Mouse (Mus musculus): ENCODE measurements around the gene Gtf2ird2. TPM values are rescaled to one million over a fixed set of nuclear protein-coding genes. Genes with fewer than 3 reads are reported as not detected.
A peak's percentile ranks its signal among the peaks of the same experiment; 100 is the strongest.

Gene Gtf2ird2
- total and polyA plus RNA-seq, 2 experiments: 2.4 to 3.1 TPM

DNA sequence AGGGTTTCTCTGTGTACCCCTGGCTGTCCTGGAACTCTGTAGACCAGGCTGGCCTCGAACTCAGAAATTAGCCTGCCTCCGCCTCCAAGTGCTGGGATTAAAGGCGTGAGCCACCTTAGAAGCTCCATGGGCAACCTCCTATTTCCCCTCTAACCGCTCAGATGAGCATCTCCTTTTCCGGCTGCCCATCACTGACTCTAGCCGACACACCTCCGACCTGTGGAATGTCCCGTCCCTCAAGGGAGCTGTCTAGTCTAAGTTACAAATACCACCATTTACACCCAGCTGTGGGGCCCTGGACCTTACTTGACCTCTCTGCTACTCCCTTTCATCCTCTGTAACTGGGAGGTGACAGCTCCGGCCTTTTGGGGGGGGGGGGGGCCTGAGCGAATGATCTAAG lies 8.1 kb upstream of the Gtf2ird2 start:
- Histone ChIP-seq H3K79me2 (ENCODE audit: control insufficient read depth, insufficient read depth, low read length) (peaks cover 8% of the 10 kb centered on the region; the same call in 1 of the 2 replicates), H3K9ac (ENCODE audit: low read depth, low read length) (peak overlapping the region; percentile 80), H3K27me3 (ENCODE audit: control insufficient read depth, insufficient read depth, low read length) (no peaks in the 10 kb centered on the region), H3K36me3 (ENCODE audit: control insufficient read depth, insufficient read depth, low read length) (no peaks in the 10 kb centered on the region), H3K4me3 (ENCODE audit: insufficient read depth, low read depth, low read length) (peak overlapping the region; percentile 90), H3K4me1 (ENCODE audit: control insufficient read depth, insufficient read depth, low read length) (peaks cover 6% of the 10 kb centered on the region; the same call in 1 of the 2 replicates), H3K27ac (replicated peaks; ENCODE audit: insufficient read depth, low read depth, low read length) (peak overlapping the region; percentile 61)
- TF ChIP-seq CTCF (IDR thresholded peaks at IDR 0.05; ENCODE audit: low read depth, low read length): no peak
- DNase-seq (ENCODE audit: extremely low read depth, low read depth, low spot score): no peak
- 14% methylated on average over 10 of the region's 10 CpGs for WGBS

DNA sequence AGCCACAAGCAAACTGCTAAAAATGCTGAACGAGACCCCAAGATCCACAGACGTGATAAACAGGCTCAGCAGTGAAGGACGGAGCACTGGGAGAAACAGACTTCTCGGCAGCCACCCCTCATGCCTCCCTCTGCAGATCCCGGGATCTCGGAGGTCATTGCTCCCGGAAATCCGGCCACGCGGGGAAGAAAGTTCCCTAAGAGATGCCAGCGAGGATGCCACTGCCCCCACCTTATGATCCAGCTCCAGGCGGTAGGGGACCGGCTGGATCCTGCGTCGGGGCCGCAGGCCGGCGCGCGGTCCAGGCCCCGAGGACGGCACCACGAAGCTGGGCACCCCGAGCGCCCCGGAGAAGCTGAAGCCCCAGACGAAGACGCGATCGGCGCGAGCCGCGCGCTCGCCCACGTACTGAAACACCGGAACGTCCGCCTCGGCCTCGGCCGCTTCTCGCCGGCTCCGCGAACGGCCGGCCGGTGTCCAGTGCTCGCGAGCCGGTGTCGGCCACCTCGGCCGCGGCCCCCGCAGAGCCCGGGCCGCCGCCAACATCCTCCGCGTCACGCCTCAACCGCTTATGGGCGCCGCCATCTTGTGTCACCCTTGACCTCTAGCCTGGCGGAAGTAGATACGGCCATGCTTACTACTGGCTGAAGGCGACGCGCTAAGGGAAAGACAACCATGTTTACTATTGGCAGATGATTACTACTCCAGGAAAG lies 7.5 kb upstream of the Gtf2ird2 start, which contains the start of gene Rcc1l:
TSS of gene Rcc1l (minus strand) at position 606 of the 713 bp plus-strand sequence.
- Histone ChIP-seq H3K27me3 (ENCODE audit: control insufficient read depth, insufficient read depth, low read length) (no peaks in the 10 kb centered on the region), H3K36me3 (ENCODE audit: control insufficient read depth, insufficient read depth, low read length) (no peaks in the 10 kb centered on the region), H3K79me2 (ENCODE audit: control insufficient read depth, insufficient read depth, low read length) (peaks cover 8% of the 10 kb centered on the region; the same call in 1 of the 2 replicates), H3K9ac (ENCODE audit: low read depth, low read length) (peak within 1 kb of the TSS; percentile 80), H3K27ac (replicated peaks; ENCODE audit: insufficient read depth, low read depth, low read length) (peak within 1 kb of the TSS; percentile 61), H3K4me3 (ENCODE audit: insufficient read depth, low read depth, low read length) (peak within 1 kb of the TSS; percentile 90), H3K4me1 (ENCODE audit: control insufficient read depth, insufficient read depth, low read length) (peaks cover 6% of the 10 kb centered on the region; the same call in 1 of the 2 replicates)
- TF ChIP-seq POLR2A (IDR thresholded peaks at IDR 0.05; ENCODE audit: extremely low read depth, insufficient read depth, low read length) (0 out of 2 replicates have a peak, but pooled peaks have one; percentile 20), CTCF (IDR thresholded peaks at IDR 0.05; ENCODE audit: low read depth, low read length) (no peak)
- under 1% methylated on average over 71 of the region's 72 CpGs for WGBS
- DNase-seq (ENCODE audit: extremely low read depth, low read depth, low spot score): peak; percentile 84

DNA sequence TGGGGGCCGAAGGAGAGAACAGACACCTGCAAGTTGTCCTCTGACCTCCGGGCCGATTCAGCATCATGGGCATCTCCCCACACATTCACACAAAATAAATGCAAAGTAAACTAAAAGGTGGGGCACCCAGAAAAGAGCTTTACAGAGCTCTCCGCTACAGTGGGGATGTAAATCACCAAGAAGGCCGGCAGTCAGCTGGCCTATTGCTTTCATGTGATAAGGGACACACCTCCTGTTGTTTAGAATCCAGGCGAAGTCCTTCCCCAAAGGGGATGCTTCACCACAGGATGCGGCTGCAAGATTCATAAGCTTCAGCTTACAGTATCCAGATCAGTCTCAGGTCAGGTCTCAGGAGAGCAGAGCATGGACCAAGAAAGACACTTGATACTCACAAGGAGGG lies 5.3 kb upstream of the Gtf2ird2 start:
- H3K36me3 ChIP-seq (ENCODE audit: control insufficient read depth, insufficient read depth, low read length): no peaks in the 10 kb centered on the region
- H3K4me3 ChIP-seq (ENCODE audit: insufficient read depth, low read depth, low read length): no peak overlapping the region
- peaks cover 17% of the 10 kb centered on the region for H3K4me1 ChIP-seq (ENCODE audit: control insufficient read depth, insufficient read depth, low read length)
- H3K27me3 ChIP-seq (ENCODE audit: control insufficient read depth, insufficient read depth, low read length): no peaks in the 10 kb centered on the region
- no peak overlapping the region for H3K27ac ChIP-seq (replicated peaks; ENCODE audit: insufficient read depth, low read depth, low read length)
- TF ChIP-seq CTCF (IDR thresholded peaks at IDR 0.05; ENCODE audit: low read depth, low read length): no peak
- TF ChIP-seq POLR2A (IDR thresholded peaks at IDR 0.05; ENCODE audit: extremely low read depth, insufficient read depth, low read length): no peak
- no peak for DNase-seq (ENCODE audit: extremely low read depth, low read depth, low spot score)
- no peak overlapping the region for H3K9ac ChIP-seq (ENCODE audit: low read depth, low read length)
- H3K79me2 ChIP-seq (ENCODE audit: control insufficient read depth, insufficient read depth, low read length): peaks cover 8% of the 10 kb centered on the region; the same call in 1 of the 2 replicates
- 78% methylated on average over 7 of the region's 7 CpGs for WGBS

DNA sequence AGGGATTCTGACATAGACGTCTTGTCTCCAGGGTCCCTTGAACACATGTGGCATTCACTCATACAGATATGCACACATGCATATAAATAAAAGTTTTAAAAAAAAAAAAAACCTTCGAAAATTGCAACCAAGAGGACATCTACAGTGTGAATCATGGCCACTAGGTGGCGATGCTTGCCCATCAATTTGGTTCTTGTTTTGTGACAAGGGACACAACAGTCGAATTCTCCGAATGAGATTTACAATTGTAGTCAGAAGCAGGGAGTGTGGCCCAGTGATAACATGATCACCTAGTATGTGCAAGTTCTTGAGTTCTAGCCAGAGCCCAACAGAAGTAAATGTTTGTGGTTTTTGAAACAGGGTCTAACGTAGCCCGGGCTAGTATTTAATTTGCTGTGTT lies 3.9 kb upstream of the Gtf2ird2 start:
- Histone ChIP-seq H3K79me2 (ENCODE audit: control insufficient read depth, insufficient read depth, low read length) (peaks cover 8% of the 10 kb centered on the region; the same call in 1 of the 2 replicates), H3K27ac (replicated peaks; ENCODE audit: insufficient read depth, low read depth, low read length) (no peak overlapping the region), H3K27me3 (ENCODE audit: control insufficient read depth, insufficient read depth, low read length) (no peaks in the 10 kb centered on the region), H3K36me3 (ENCODE audit: control insufficient read depth, insufficient read depth, low read length) (no peaks in the 10 kb centered on the region), H3K4me3 (ENCODE audit: insufficient read depth, low read depth, low read length) (no peak overlapping the region), H3K9ac (ENCODE audit: low read depth, low read length) (no peak overlapping the region), H3K4me1 (ENCODE audit: control insufficient read depth, insufficient read depth, low read length) (peaks cover 19% of the 10 kb centered on the region)
- 5% methylated on average over 7 of the region's 7 CpGs for WGBS
- TF ChIP-seq POLR2A (IDR thresholded peaks at IDR 0.05; ENCODE audit: extremely low read depth, insufficient read depth, low read length) (no peak), CTCF (IDR thresholded peaks at IDR 0.05; ENCODE audit: low read depth, low read length) (peak; percentile 47)
- peak; percentile 74 for DNase-seq (ENCODE audit: extremely low read depth, low read depth, low spot score)

DNA sequence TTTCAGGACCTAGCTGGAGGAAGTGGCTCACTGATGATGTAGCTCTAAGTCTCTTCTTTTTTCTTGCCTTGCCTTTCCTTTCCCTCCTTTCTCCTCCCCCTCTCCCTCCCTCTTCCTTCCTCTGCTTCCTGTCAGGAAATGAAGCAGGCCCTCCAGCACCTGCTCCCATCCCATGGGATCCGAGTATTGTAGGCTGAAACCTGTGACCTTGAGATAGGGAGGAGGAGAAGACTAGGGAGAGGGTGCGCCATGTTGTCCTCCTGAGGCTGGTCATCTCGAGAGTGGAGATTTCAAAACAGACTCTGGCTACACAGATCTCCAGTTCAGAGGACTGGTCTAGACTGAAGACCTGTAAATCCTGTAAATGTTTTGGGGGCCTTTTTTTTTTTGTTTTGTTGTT lies 1.6 kb upstream of the Gtf2ird2 start:
- no peaks in the 10 kb centered on the region for H3K27me3 ChIP-seq (ENCODE audit: control insufficient read depth, insufficient read depth, low read length)
- WGBS: 19% methylated on average over 3 of the region's 3 CpGs
- peaks cover 13% of the 10 kb centered on the region for H3K4me1 ChIP-seq (ENCODE audit: control insufficient read depth, insufficient read depth, low read length)
- H3K4me3 ChIP-seq (ENCODE audit: insufficient read depth, low read depth, low read length): no peak overlapping the region
- peak overlapping the region; percentile 50 for H3K27ac ChIP-seq (replicated peaks; ENCODE audit: insufficient read depth, low read depth, low read length)
- H3K79me2 ChIP-seq (ENCODE audit: control insufficient read depth, insufficient read depth, low read length): no peaks in the 10 kb centered on the region; the same call in 1 of the 2 replicates
- no peak for DNase-seq (ENCODE audit: extremely low read depth, low read depth, low spot score)
- H3K9ac ChIP-seq (ENCODE audit: low read depth, low read length): no peak overlapping the region
- no peak for TF ChIP-seq POLR2A (IDR thresholded peaks at IDR 0.05; ENCODE audit: extremely low read depth, insufficient read depth, low read length)
- TF ChIP-seq CTCF (IDR thresholded peaks at IDR 0.05; ENCODE audit: low read depth, low read length): no peak
- H3K36me3 ChIP-seq (ENCODE audit: control insufficient read depth, insufficient read depth, low read length): no peaks in the 10 kb centered on the region

DNA sequence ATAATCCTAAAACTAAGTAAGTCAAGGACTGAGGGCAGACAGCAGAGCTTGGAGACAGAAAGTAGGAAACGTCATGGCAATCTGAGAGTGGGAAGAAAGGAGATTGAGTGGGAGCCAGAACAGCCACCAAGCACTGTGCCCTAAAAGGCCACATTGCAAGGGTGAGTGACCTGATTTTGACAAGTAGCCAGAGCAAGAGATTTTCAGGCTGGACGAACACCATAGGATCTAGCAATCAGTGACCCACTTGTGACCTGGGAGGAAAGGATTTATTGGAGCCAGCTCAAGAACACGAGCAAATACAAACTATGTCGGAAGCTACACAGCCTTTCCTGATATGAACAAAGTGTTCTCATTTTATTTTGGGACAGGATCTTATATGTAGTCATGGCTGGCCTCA lies 1.1 kb upstream of the Gtf2ird2 start:
- Histone ChIP-seq H3K9ac (ENCODE audit: low read depth, low read length) (no peak overlapping the region), H3K4me1 (ENCODE audit: control insufficient read depth, insufficient read depth, low read length) (peaks cover 13% of the 10 kb centered on the region), H3K27ac (replicated peaks; ENCODE audit: insufficient read depth, low read depth, low read length) (peak overlapping the region; percentile 50), H3K36me3 (ENCODE audit: control insufficient read depth, insufficient read depth, low read length) (no peaks in the 10 kb centered on the region), H3K79me2 (ENCODE audit: control insufficient read depth, insufficient read depth, low read length) (no peaks in the 10 kb centered on the region; the same call in 1 of the 2 replicates), H3K27me3 (ENCODE audit: control insufficient read depth, insufficient read depth, low read length) (no peaks in the 10 kb centered on the region), H3K4me3 (ENCODE audit: insufficient read depth, low read depth, low read length) (no peak overlapping the region)
- TF ChIP-seq CTCF (IDR thresholded peaks at IDR 0.05; ENCODE audit: low read depth, low read length): no peak
- no peak for TF ChIP-seq POLR2A (IDR thresholded peaks at IDR 0.05; ENCODE audit: extremely low read depth, insufficient read depth, low read length)
- 10% methylated on average over 4 of the region's 4 CpGs for WGBS
- peak; percentile 99 for DNase-seq (ENCODE audit: extremely low read depth, low read depth, low spot score)
